Mouse (Mus musculus) spleen, postnatal 14 days (tissue): ENCODE data around the gene Pigm.

Source experiments
- DNase-seq, 2 experiments: peaks; one replicate each; pipeline ENCODE4 v3.0.0; 2021 to 2022; ENCODE audit warnings: low spot score in 2 of 2

Gene Pigm

GRCm38 (mm10) chr1:172376198-172376667 lies at the start of gene Pigm:
Gene Pigm (plus strand): TSS chr1:172376546.
- peak; percentile 94 to 97 for DNase-seq

GRCm38 (mm10) chr1:172326684-172327083 lies 49.7 kb upstream of the Pigm start:
- no peak for DNase-seq

- DNase-seq: no peak
These were observed 48.9 kb upstream of the Pigm start for GRCm38 (mm10) chr1:172327206-172328001.

GRCm38 (mm10) chr1:172328041-172328440 lies 48.3 kb upstream of the Pigm start:
- no peak for DNase-seq

GRCm38 (mm10) chr1:172328461-172328860 lies 47.9 kb upstream of the Pigm start:
- DNase-seq: no peak

- no peak for DNase-seq
These were observed 47.2 kb upstream of the Pigm start, which contains the start of gene Kcnj9 for GRCm38 (mm10) chr1:172329131-172329530. Gene Kcnj9 (minus strand): TSS chr1:172329318.

GRCm38 (mm10) chr1:172329616-172330015 lies 46.7 kb upstream of the Pigm start:
- DNase-seq: no peak

GRCm38 (mm10) chr1:172331422-172331947 lies 44.9 kb upstream of the Pigm start:
- no peak for DNase-seq

- DNase-seq: no peak
These were observed 43.4 kb upstream of the Pigm start for GRCm38 (mm10) chr1:172332925-172333324.

GRCm38 (mm10) chr1:172333512-172333911 lies 42.8 kb upstream of the Pigm start:
- DNase-seq: no peak

- DNase-seq: no peak
These were observed 40.5 kb upstream of the Pigm start for GRCm38 (mm10) chr1:172335804-172336203.

- no peak for DNase-seq
These were observed 38.7 kb upstream of the Pigm start for GRCm38 (mm10) chr1:172337411-172338185.

- DNase-seq: peak in 1 of 2 experiments; percentile 29
These were observed 35.5 kb upstream of the Pigm start, which contains the start of gene Kcnj10 for GRCm38 (mm10) chr1:172340729-172341321. Gene Kcnj10 (plus strand): TSS chr1:172341210.

GRCm38 (mm10) chr1:172341386-172341785 lies 35.0 kb upstream of the Pigm start:
- DNase-seq: no peak

- no peak for DNase-seq
These were observed 33.6 kb upstream of the Pigm start for GRCm38 (mm10) chr1:172342729-172343128.

- no peak for DNase-seq
These were observed 32.4 kb upstream of the Pigm start for GRCm38 (mm10) chr1:172343914-172344313.

- DNase-seq: no peak
These were observed 31.5 kb upstream of the Pigm start for GRCm38 (mm10) chr1:172344820-172345219.

GRCm38 (mm10) chr1:172346707-172347106 lies 29.6 kb upstream of the Pigm start:
- DNase-seq: no peak

GRCm38 (mm10) chr1:172347382-172347781 lies 29.0 kb upstream of the Pigm start:
- DNase-seq: no peak

- DNase-seq: no peak
These were observed 26.8 kb upstream of the Pigm start for GRCm38 (mm10) chr1:172349504-172349903.

- no peak for DNase-seq
These were observed 26.2 kb upstream of the Pigm start for GRCm38 (mm10) chr1:172349916-172350812.
